Mouse (Mus musculus) right cerebral cortex, postnatal 10 days (tissue): ENCODE measurements around the gene Nck1.

Source experiments
- DNase-seq, 2 experiments: peaks; one replicate each; pipeline ENCODE4 v3.0.0; 2021; ENCODE audit warnings: low spot score in 2 of 2

Nck1 gene

GRCm38 (mm10) chr9:100470936-100471604, 74.9 kb downstream of the Nck1 start:
- peak in 1 of 2 experiments; percentile 39 for DNase-seq

- DNase-seq, result no peak
Measured at GRCm38 (mm10) chr9:100470228-100470627, 75.7 kb downstream of the Nck1 start.

- no peak for DNase-seq
Measured at GRCm38 (mm10) chr9:100469681-100470080, 76.3 kb downstream of the Nck1 start.

- DNase-seq, result no peak
Measured at GRCm38 (mm10) chr9:100468151-100468550, 77.8 kb downstream of the Nck1 start.

GRCm38 (mm10) chr9:100467653-100468052, 78.3 kb downstream of the Nck1 start:
- DNase-seq, result peak; percentile 44 to 46

- DNase-seq, result no peak
Measured at GRCm38 (mm10) chr9:100466743-100467142, 79.2 kb downstream of the Nck1 start.

GRCm38 (mm10) chr9:100465988-100466387, 79.9 kb downstream of the Nck1 start:
- DNase-seq, result no peak

GRCm38 (mm10) chr9:100465380-100465779, 80.6 kb downstream of the Nck1 start:
- no peak for DNase-seq

GRCm38 (mm10) chr9:100463771-100464170, 82.2 kb downstream of the Nck1 start:
- no peak for DNase-seq

GRCm38 (mm10) chr9:100462098-100462497, 83.8 kb downstream of the Nck1 start:
- DNase-seq, result no peak

GRCm38 (mm10) chr9:100461671-100462070, 84.3 kb downstream of the Nck1 start:
- peak; percentile 57 to 58 for DNase-seq

GRCm38 (mm10) chr9:100460203-100460602, 85.7 kb downstream of the Nck1 start:
- DNase-seq, result no peak

- no peak for DNase-seq
Measured at GRCm38 (mm10) chr9:100457971-100458681, 87.8 kb downstream of the Nck1 start.

GRCm38 (mm10) chr9:100454664-100454993, 91.3 kb downstream of the Nck1 start:
- DNase-seq, result no peak

GRCm38 (mm10) chr9:100453944-100454663, 91.8 kb downstream of the Nck1 start:
- peak; percentile 75 to 86 for DNase-seq

GRCm38 (mm10) chr9:100452432-100452831, 93.5 kb downstream of the Nck1 start:
- DNase-seq, result no peak

GRCm38 (mm10) chr9:100446059-100446686, 99.8 kb downstream of the Nck1 start:
- DNase-seq, result peak; percentile 82 to 88
